Mouse (Mus musculus) urinary bladder, postnatal 25 days (tissue): Measurements from ENCODE around the gene Sema4f.

Experiments used
- DNase-seq: peaks from one replicate; pipeline ENCODE4 v3.0.0; 2022; ENCODE audit warnings: low spot score

Gene Sema4f

GRCm38 (mm10) chr6:82868476-82868875 lies 71.1 kb downstream of the Sema4f start:
- DNase-seq: no peak

- DNase-seq: peak; percentile 38
Measured at GRCm38 (mm10) chr6:82863380-82863874, 76.1 kb downstream of the Sema4f start.

- DNase-seq: no peak
Measured at GRCm38 (mm10) chr6:82862475-82862874, 77.1 kb downstream of the Sema4f start.

GRCm38 (mm10) chr6:82862042-82862441 lies 77.5 kb downstream of the Sema4f start:
- no peak for DNase-seq
